Mouse (Mus musculus) intestine, postnatal 0 days (tissue): ENCODE data around the gene Chga. TPM values are rescaled to one million over a fixed set of nuclear protein-coding genes. Genes with fewer than 3 reads are reported as not detected.

Experiments used
- ATAC-seq: fragments of 200-750 bp; cut with Nextera tagmentation; 2 replicates; pipeline ENCODE4 v1.8.0; 2017; ENCODE audit warnings: mild to moderate bottlenecking, moderate TSS enrichment, moderate library complexity
- H3K27ac ChIP-seq: fragments of 300-500 bp; sonication (generic); 2 replicates; pipeline ENCODE4 v1.5.1; 2014; ENCODE audit warnings: mild to moderate bottlenecking, low read depth, low read length, moderate library complexity
- H3K27me3 ChIP-seq: fragments of 300-500 bp; sonication (generic); replicated peaks from 2 replicates; pipeline ENCODE4 v1.6.1; 2014; ENCODE audit warnings: low read length, mixed read lengths; ENCODE audit not compliant: control insufficient read depth, insufficient read depth
- H3K36me3 ChIP-seq: fragments of 300-500 bp; sonication (generic); 2 replicates; pipeline ENCODE4 v1.6.1; 2014; ENCODE audit warnings: mild to moderate bottlenecking, moderate library complexity; ENCODE audit not compliant: control insufficient read depth, insufficient read depth
- H3K4me1 ChIP-seq: fragments of 300-500 bp; sonication (generic); replicated peaks from 2 replicates; pipeline ENCODE4 v1.6.1; 2014; ENCODE audit warnings: antibody characterized with exemption, low read length, mixed read lengths; ENCODE audit not compliant: control insufficient read depth, insufficient read depth
- H3K4me2 ChIP-seq: fragments of 300-500 bp; sonication (generic); replicated peaks from 2 replicates; pipeline ENCODE4 v1.6.1; 2014; ENCODE audit warnings: low read depth, mild to moderate bottlenecking, moderate library complexity
- H3K4me3 ChIP-seq: fragments of 300-500 bp; sonication (generic); 2 replicates; pipeline ENCODE4 v1.5.1; 2014; ENCODE audit warnings: low read depth, low read length
- H3K9ac ChIP-seq: fragments of 300-500 bp; sonication (generic); 2 replicates; pipeline ENCODE4 v1.6.1; 2014; ENCODE audit warnings: mild to moderate bottlenecking, low read depth, low read length
- H3K9me3 ChIP-seq: fragments of 300-500 bp; sonication (generic); 2 replicates; pipeline ENCODE4 v1.6.1; 2016; ENCODE audit warnings: mixed run types; ENCODE audit not compliant: control insufficient read depth
- CTCF ChIP-seq: sonication (generic); IDR thresholded peaks from 2 replicates; pipeline ENCODE4 v1.5.1; 2016; ENCODE audit warnings: low read depth, mild to moderate bottlenecking, control low read depth, antibody characterized with exemption, moderate library complexity
- WGBS: fragments of 180-500 bp; shearing (Covaris S2); extraction: QIAGEN DNeasy Blood & Tissue Kit; methylation state at CpG from one replicate; pipeline ENCODE4 v1.1.7; 2014; 5-methylcytosine and 5-hydroxymethylcytosine counted together
- polyA plus RNA-seq: library from polyadenylated mRNA; unstranded; fragments of >200 nt; fragmentation: Nextera tagmentation; extraction: Ambion mirVana; gene quantifications from 2 replicates; pipeline ENCODE4 v1.2.1, GENCODE M21; 2015

The Chga gene
- polyA plus RNA-seq, 1 experiment from 2014 or later = 41.5 TPM

DNA sequence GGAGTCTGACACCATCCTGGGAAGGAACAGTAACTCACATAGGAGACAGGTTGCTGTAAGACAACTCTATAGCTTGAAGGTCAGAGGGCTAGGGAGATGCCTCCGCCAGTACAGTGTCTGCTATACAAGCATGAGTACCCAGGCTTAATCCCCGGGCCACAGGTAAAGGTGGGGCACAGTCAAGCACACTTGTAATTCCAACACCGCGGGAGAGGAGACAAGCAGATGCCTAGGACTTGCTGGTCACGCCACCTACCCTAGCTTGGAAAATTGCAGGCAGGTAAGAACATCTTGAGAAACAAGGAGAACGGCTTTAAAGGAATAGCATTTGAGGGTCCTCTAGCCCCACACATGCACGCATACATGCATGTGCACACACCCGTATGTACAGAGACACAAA lies 52.3 kb downstream of the Chga start:
- Histone ChIP-seq H3K27me3 (no peaks in the 10 kb centered on the region), H3K4me1 (peaks cover 3% of the 10 kb centered on the region; the same call in 1 of the 2 replicates), H3K9ac (no peak overlapping the region), H3K27ac (no peak overlapping the region), H3K4me3 (no peak overlapping the region), H3K4me2 (no peak overlapping the region), H3K9me3 (no peaks in the 10 kb centered on the region), H3K36me3 (peaks cover 43% of the 10 kb centered on the region)
- no peak for ATAC-seq
- TF ChIP-seq CTCF = no peak
- WGBS = 87% methylated on average over 8 of the region's 8 CpGs

DNA sequence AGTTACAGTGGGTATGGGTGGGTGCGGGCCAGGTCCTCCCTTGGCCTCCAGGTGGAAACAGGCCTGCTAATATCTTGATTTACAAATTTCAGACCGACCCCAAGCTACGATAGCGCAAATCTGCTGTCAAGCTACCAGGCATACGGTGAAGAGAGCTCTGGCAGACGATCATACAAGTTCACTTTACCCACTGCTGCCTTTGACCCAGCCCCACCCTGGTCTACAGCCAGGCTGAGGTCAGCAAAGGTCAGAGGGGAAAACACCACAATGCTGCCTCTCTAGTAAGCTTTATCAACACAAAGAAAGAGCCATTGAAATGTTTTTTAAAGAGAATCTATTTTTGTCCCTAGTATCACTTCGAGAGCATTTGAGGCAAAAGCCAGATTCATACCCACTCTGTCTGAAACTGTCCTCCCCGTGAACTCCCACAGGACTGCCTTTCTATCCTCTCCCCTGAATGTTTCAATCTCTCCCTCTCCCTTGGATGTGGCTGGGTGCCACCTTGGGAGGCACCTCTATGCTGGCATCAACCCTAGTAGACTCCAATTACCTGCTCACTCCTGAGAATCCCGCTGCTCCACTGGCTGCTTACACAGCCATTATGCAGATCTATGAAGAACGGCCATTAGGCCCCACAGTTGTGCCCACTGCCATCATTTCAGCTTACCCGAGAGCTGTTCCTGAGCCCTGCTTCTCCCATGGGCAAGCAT lies 53.2 kb downstream of the Chga start:
- Histone ChIP-seq H3K27ac (no peak overlapping the region), H3K9ac (no peak overlapping the region), H3K36me3 (peaks cover 39% of the 10 kb centered on the region), H3K4me2 (no peak overlapping the region), H3K4me3 (no peak overlapping the region), H3K9me3 (no peaks in the 10 kb centered on the region), H3K27me3 (no peaks in the 10 kb centered on the region), H3K4me1 (no peaks in the 10 kb centered on the region; the same call in 1 of the 2 replicates)
- WGBS = 78% methylated on average over 11 of the region's 11 CpGs
- no peak for TF ChIP-seq CTCF
- no peak for ATAC-seq

GRCm38 (mm10) chr12:102610927-102611326 lies 56.2 kb downstream of the Chga start:
- H3K4me1 ChIP-seq = no peaks in the 10 kb centered on the region
- WGBS = 91% methylated on average over 8 of the region's 8 CpGs
- H3K36me3 ChIP-seq = peaks cover 24% of the 10 kb centered on the region
- TF ChIP-seq CTCF = no peak
- no peak for ATAC-seq
- H3K4me3 ChIP-seq = no peak overlapping the region
- H3K9ac ChIP-seq = no peak overlapping the region
- H3K9me3 ChIP-seq = no peaks in the 10 kb centered on the region
- no peaks in the 10 kb centered on the region for H3K27me3 ChIP-seq
- no peak overlapping the region for H3K4me2 ChIP-seq
- no peak overlapping the region for H3K27ac ChIP-seq

- no peaks in the 10 kb centered on the region for H3K9me3 ChIP-seq
- H3K27ac ChIP-seq = peak overlapping the region; percentile 35; the same call in 1 of the 2 replicates
- 77% methylated on average over 1 of the region's 1 CpGs for WGBS
- no peak overlapping the region for H3K4me2 ChIP-seq
- H3K4me3 ChIP-seq = no peak overlapping the region
- H3K27me3 ChIP-seq = no peaks in the 10 kb centered on the region
- no peak overlapping the region for H3K9ac ChIP-seq
- no peak for ATAC-seq
- H3K4me1 ChIP-seq = no peaks in the 10 kb centered on the region
- H3K36me3 ChIP-seq = peaks cover 21% of the 10 kb centered on the region
- no peak for TF ChIP-seq CTCF
Observed at GRCm38 (mm10) chr12:102612431-102612830, 57.7 kb downstream of the Chga start.

DNA sequence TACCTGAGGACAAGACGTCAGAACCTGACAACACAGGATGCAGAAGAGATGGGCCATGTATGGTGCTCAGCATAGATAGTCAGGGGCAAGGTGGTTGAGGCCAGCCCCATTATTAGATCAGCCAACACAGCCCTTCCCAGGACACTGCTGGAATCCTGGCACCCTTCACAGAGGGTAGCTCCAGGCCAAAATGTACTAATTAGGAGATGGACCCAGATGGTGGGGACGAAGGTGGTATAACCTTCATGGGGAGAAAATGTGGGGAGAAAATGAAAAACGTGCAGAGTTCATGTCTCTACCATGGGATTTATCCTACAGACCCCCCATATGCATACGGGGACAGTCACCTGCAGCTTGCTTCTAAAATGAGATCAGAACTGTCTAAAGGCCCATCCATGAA lies 58.6 kb downstream of the Chga start:
- Histone ChIP-seq H3K9ac (no peak overlapping the region), H3K4me2 (no peak overlapping the region), H3K27me3 (no peaks in the 10 kb centered on the region), H3K4me3 (no peak overlapping the region), H3K36me3 (peaks cover 19% of the 10 kb centered on the region), H3K9me3 (no peaks in the 10 kb centered on the region), H3K27ac (no peak overlapping the region), H3K4me1 (no peaks in the 10 kb centered on the region)
- no peak for TF ChIP-seq CTCF
- ATAC-seq = no peak
- WGBS = 92% methylated on average over 4 of the region's 4 CpGs

Other genes starting within 250 kb of the Chga start
- 1,340 and 1,424 TPM in 2 replicates for gene Lgmn, start 115.2 kb upstream of the Chga start, polyA plus RNA-seq
- 36.1 and 36.7 TPM in 2 replicates for gene Golga5, start 85.8 kb upstream of the Chga start, polyA plus RNA-seq
- gene Itpk1, start 150.0 kb downstream of the Chga start, polyA plus RNA-seq = 56.3 and 57.4 TPM in 2 replicates
- 10.8 and 12.2 TPM in 2 replicates for gene Moap1, start 188.7 kb downstream of the Chga start, polyA plus RNA-seq
- 22.7 and 23.6 TPM in 2 replicates for gene Tmem251, start 188.8 kb downstream of the Chga start, polyA plus RNA-seq
- gene Gm28051, start 202.8 kb downstream of the Chga start, polyA plus RNA-seq = not detected in 2 replicates
- gene Gon7, start 202.8 kb downstream of the Chga start, polyA plus RNA-seq = 16.5 and 17.0 TPM in 2 replicates
- 16.3 and 16.5 TPM in 2 replicates for gene Ubr7, start 203.0 kb downstream of the Chga start, polyA plus RNA-seq
- 13.1 TPM in 2 replicates for gene Gm20604, start 203.7 kb downstream of the Chga start, polyA plus RNA-seq